Mouse (Mus musculus) mesoderm, embryonic 11.5 days (tissue): ENCODE measurements around the gene Gpx3.
A peak's percentile ranks its signal among the peaks of the same experiment; 100 is the strongest.
"Not testable (repeated sequence)": the region's sequence is repeated elsewhere in the genome, so short reads cannot be mapped to it uniquely, and the experiment has no call there.

ENCODE experiments used
- DNase-seq: peaks from one replicate; pipeline ENCODE4 v3.0.0-alpha.2; 2012; ENCODE audit warnings: low read depth, low spot score

Gene Gpx3

GRCm38 (mm10) chr11:54936035-54936770 is 34.0 kb downstream of the Gpx3 start:
- DNase-seq: no peak

- DNase-seq: no peak
Observed at GRCm38 (mm10) chr11:54936771-54937140, 34.5 kb downstream of the Gpx3 start.

- no peak for DNase-seq
Observed at GRCm38 (mm10) chr11:54939501-54939900, 37.2 kb downstream of the Gpx3 start.

- DNase-seq: no peak
Observed at GRCm38 (mm10) chr11:54940056-54940455, 37.8 kb downstream of the Gpx3 start.

GRCm38 (mm10) chr11:54944702-54945101 is 42.4 kb downstream of the Gpx3 start:
- no peak for DNase-seq

- no peak for DNase-seq
Observed at GRCm38 (mm10) chr11:54949717-54950116, 47.5 kb downstream of the Gpx3 start.

DNA sequence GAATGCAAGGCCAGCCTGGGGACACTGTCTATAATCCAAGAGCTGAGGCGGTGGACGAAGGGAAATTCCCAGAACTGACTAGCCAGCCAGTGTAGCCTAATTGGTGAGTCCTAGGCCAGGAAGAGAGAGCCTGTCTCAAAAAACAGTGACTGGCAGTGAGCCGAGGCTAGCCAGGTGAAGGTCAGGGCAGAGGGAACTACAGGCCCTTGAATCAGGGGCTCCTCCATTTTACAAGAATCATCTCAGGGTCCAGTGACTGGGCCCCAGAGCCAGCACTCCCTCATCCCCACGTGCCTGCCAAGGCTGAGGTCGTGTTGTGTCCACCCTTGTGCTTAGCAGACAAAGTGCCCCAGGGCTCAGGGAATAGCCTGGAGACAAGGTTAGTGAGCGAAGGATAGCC is 48.4 kb downstream of the Gpx3 start:
- no peak for DNase-seq

GRCm38 (mm10) chr11:54952651-54953050 is 50.4 kb downstream of the Gpx3 start:
- no peak for DNase-seq

GRCm38 (mm10) chr11:54953993-54954446 is 51.8 kb downstream of the Gpx3 start:
- DNase-seq: peak; percentile 35

GRCm38 (mm10) chr11:54954716-54955115 is 52.5 kb downstream of the Gpx3 start:
- DNase-seq: no peak

GRCm38 (mm10) chr11:54955400-54955734 is 53.1 kb downstream of the Gpx3 start:
- DNase-seq: not testable (repeated sequence)

DNA sequence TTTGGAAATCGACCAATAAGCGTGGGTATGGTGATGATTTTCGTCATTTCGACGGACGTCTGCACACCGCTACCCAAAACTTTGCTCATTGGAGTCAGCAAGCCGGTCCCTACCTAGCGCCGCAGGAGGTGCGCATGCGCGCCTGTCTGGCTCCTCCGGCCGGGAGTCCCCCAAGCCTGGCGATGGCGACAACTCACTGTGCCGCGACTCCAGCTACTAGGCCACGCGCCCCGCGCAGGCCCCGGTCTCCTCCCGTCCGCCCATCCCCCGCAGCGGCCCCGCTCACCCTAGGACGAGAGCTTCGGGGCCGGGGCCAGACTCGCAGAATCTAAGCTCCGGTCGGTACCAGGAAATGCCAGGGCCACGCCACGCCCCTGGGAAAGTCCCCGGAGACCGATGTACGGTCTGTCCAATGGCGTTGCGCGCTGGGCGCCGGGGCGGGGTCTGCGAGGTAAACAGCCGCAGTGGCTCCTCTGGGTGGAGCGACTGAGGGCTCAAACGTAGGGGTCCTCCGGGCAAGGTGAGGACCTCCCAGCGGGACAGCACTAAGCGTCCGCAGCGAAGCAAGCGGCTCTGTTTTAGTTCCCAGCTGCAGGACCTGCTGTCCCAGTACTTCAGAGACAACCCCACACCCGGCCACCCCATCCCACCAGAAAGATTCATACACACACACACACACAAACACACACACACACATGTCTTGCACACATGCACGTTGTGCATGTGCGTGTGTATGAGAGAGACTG is 53.7 kb downstream of the Gpx3 start:
- DNase-seq: peak; percentile 97

- DNase-seq: no peak
Observed at GRCm38 (mm10) chr11:54956912-54957311, 54.7 kb downstream of the Gpx3 start.

- DNase-seq: not testable (repeated sequence)
Observed at GRCm38 (mm10) chr11:54957708-54958107, 55.5 kb downstream of the Gpx3 start.

DNA sequence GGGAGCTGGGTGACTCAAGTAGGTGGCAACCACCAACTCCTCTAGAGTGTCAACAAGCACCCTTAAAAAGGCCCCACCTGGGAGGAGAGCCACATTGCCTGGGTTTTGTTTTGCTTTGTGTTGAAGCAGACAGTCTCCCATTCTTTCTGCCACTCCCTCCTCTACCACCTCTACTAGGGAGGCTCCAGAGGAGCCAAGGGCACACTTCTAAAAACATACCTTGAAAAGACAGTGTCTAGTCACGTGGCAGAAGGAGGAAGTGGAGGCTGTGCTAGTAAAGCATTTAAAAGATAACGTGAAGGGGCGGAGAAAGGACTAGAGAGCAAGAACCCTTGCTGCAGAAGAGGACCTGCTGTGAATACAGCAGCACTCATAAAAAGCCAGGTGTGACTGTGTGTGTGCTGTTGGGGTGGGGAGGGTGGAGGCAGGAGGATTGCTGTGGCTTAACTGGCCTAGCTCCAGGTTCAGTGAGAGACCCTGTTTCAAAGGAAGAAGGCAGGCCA is 56.4 kb downstream of the Gpx3 start:
- no peak for DNase-seq
